Mouse (Mus musculus) thymus, postnatal 10 days (tissue): ENCODE measurements around the gene Olfr773.
"Not testable (repeated sequence)": the region's sequence is repeated elsewhere in the genome, so short reads cannot be mapped to it uniquely, and the experiment has no call there.

ENCODE experiments used
- DNase-seq, 2 experiments: peaks; one replicate each; pipeline ENCODE4 v3.0.0; 2021; ENCODE audit warnings: low spot score in 2 of 2

Gene Olfr773

GRCm38 (mm10) chr10:129187319-129187718, at the start of gene Olfr773:
Gene Olfr773, minus strand, starts transcription at chr10:129187419.
- DNase-seq = not testable (repeated sequence)

GRCm38 (mm10) chr10:129235904-129236303, 48.7 kb upstream of the Olfr773 start, which contains the start of gene Olfr774:
Gene Olfr774, plus strand, starts transcription at chr10:129236204.
- DNase-seq = no peak

- DNase-seq = no peak
Measured at GRCm38 (mm10) chr10:129230737-129231136, 43.5 kb upstream of the Olfr773 start.

GRCm38 (mm10) chr10:129177821-129178220, 9.4 kb downstream of the Olfr773 start, which contains the start of gene Olfr772:
Gene Olfr772, minus strand, starts transcription at chr10:129177921.
- not testable (repeated sequence) for DNase-seq

GRCm38 (mm10) chr10:129164651-129165050, 22.6 kb downstream of the Olfr773 start, which contains the start of gene Olfr771:
Gene Olfr771, minus strand, starts transcription at chr10:129164751.
- DNase-seq = no peak

- DNase-seq = no peak
Measured at GRCm38 (mm10) chr10:129138898-129139297, 48.3 kb downstream of the Olfr773 start, which contains the start of gene Olfr770. Gene Olfr770, minus strand, starts transcription at chr10:129138998.
